Mouse (Mus musculus) neural tube, embryonic 11.5 days (tissue): ENCODE data around the gene Mybpc2. TPM values are rescaled to one million over a fixed set of nuclear protein-coding genes. Genes with fewer than 3 reads are reported as not detected.

Source experiments
- ATAC-seq: fragments of 200-750 bp; cut with Nextera tagmentation; 2 replicates; pipeline ENCODE4 v1.8.0; 2017; ENCODE audit warnings: moderate number of reproducible peaks, mild to moderate bottlenecking, moderate TSS enrichment, moderate library complexity; ENCODE audit not compliant: insufficient read depth, low FRiP score, low TSS enrichment
- DNase-seq: peaks from one replicate; pipeline ENCODE4 v3.0.0-alpha.2; 2015; ENCODE audit warnings: low spot score
- H3K27ac ChIP-seq: fragments of 300-500 bp; sonication (generic); 2 replicates; pipeline ENCODE4 v1.5.1; 2014; ENCODE audit warnings: low read depth, mild to moderate bottlenecking, low read length
- H3K27me3 ChIP-seq: fragments of 300-500 bp; sonication (generic); 2 replicates; pipeline ENCODE4 v1.6.1; 2014; ENCODE audit warnings: mild to moderate bottlenecking, low read length, mixed read lengths; ENCODE audit not compliant: control insufficient read depth, insufficient read depth
- H3K36me3 ChIP-seq: fragments of 300-500 bp; sonication (generic); 2 replicates; pipeline ENCODE4 v1.6.1; 2014; ENCODE audit warnings: mild to moderate bottlenecking, low read length, moderate library complexity, mixed read lengths; ENCODE audit not compliant: control insufficient read depth, insufficient read depth
- H3K4me1 ChIP-seq: fragments of 300-500 bp; sonication (generic); 2 replicates; pipeline ENCODE4 v1.6.1; 2014; ENCODE audit warnings: low read length, mixed read lengths; ENCODE audit not compliant: control insufficient read depth, insufficient read depth
- H3K4me2 ChIP-seq: fragments of 300-500 bp; sonication (generic); 2 replicates; pipeline ENCODE4 v1.6.1; 2014; ENCODE audit warnings: low read depth, mild to moderate bottlenecking, moderate library complexity
- H3K4me3 ChIP-seq: fragments of 300-500 bp; sonication (generic); 2 replicates; pipeline ENCODE4 v1.5.1; 2014; ENCODE audit warnings: low read depth, low read length
- H3K9ac ChIP-seq: fragments of 300-500 bp; sonication (generic); 2 replicates; pipeline ENCODE4 v1.6.1; 2014; ENCODE audit warnings: mild to moderate bottlenecking, low read length
- H3K9me3 ChIP-seq: fragments of 300-500 bp; sonication (generic); 2 replicates; pipeline ENCODE4 v1.6.1; 2016; ENCODE audit warnings: low read length; ENCODE audit not compliant: control insufficient read depth
- WGBS: fragments of 180-500 bp; shearing (Covaris S2); extraction: QIAGEN DNeasy Blood & Tissue Kit; methylation state at CpG from one replicate; pipeline ENCODE4 v1.1.7; 2014; 5-methylcytosine and 5-hydroxymethylcytosine counted together
- polyA plus RNA-seq: library from polyadenylated mRNA; unstranded; fragments of >200 nt; fragmentation: Nextera tagmentation; extraction: Ambion mirVana; gene quantifications from 2 replicates; pipeline ENCODE4 v1.2.1, GENCODE M21; 2014

The Mybpc2 gene
- polyA plus RNA-seq, 1 experiment from 2014 or later: not detected

- no peak overlapping the region for H3K27ac ChIP-seq
- no peak overlapping the region for H3K4me3 ChIP-seq
- WGBS: 96% methylated on average over 13 of the region's 13 CpGs
- no peaks in the 10 kb centered on the region for H3K9me3 ChIP-seq
- H3K27me3 ChIP-seq: no peaks in the 10 kb centered on the region
- no peak overlapping the region for H3K4me2 ChIP-seq
- DNase-seq (no peak), ATAC-seq (no peak)
- H3K9ac ChIP-seq: no peak overlapping the region
- peaks cover 26% of the 10 kb centered on the region for H3K36me3 ChIP-seq
- H3K4me1 ChIP-seq: no peaks in the 10 kb centered on the region
Observed at GRCm38 (mm10) chr7:44537496-44537895, 13.0 kb upstream of the Mybpc2 start.

DNA sequence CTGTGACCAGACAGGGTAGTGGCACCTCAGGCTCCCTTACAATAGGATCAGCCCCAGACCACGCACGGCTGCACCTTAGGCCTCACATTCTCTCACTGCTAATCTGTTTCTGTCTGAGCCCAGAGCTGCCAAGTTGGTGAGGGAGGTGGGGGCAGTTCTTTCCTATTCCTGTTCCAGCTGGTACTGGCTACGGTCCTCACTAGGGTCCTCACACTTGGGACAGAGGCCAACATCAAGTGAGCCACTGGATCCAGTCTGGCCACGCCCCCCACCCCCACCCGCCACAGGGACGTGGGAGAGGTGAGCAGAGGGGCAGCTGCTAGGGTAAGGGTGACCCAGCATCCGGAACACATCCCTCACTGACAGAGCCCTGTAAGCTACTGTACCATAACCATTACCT, 12.6 kb upstream of the Mybpc2 start:
- Histone ChIP-seq H3K9me3 (no peaks in the 10 kb centered on the region), H3K36me3 (peaks cover 26% of the 10 kb centered on the region), H3K4me1 (no peaks in the 10 kb centered on the region), H3K27me3 (no peaks in the 10 kb centered on the region), H3K4me3 (no peak overlapping the region), H3K9ac (no peak overlapping the region), H3K4me2 (no peak overlapping the region), H3K27ac (no peak overlapping the region)
- WGBS: 88% methylated on average over 7 of the region's 7 CpGs
- no peak for ATAC-seq
- no peak for DNase-seq

DNA sequence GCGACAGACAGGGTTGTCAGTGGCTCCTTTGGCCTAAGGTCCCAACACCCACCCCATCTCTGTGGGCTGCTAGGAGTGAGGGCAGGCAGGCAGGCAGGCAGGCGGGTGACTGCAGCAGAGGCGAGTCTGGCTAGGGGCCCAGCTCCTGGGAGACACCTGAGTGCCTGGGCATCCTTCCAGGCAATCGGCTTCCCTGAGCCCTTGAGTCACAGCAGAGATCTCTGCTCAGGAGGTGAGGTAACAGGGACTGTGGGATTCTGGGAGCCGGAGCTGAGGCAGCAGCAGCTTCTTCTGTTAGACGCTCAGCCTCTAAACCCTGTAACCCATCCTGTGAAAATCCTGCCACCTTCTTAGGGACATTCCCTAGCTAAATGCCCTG, 12.1 kb upstream of the Mybpc2 start:
- no peaks in the 10 kb centered on the region for H3K4me1 ChIP-seq
- no peaks in the 10 kb centered on the region for H3K9me3 ChIP-seq
- no peaks in the 10 kb centered on the region for H3K27me3 ChIP-seq
- no peak overlapping the region for H3K9ac ChIP-seq
- 96% methylated on average over 6 of the region's 6 CpGs for WGBS
- no peak for DNase-seq
- no peak for ATAC-seq
- peaks cover 26% of the 10 kb centered on the region for H3K36me3 ChIP-seq
- no peak overlapping the region for H3K27ac ChIP-seq
- H3K4me2 ChIP-seq: no peak overlapping the region
- no peak overlapping the region for H3K4me3 ChIP-seq

- H3K27ac ChIP-seq: no peak overlapping the region
- no peaks in the 10 kb centered on the region for H3K4me1 ChIP-seq
- no peak for ATAC-seq
- no peak overlapping the region for H3K9ac ChIP-seq
- no peaks in the 10 kb centered on the region for H3K27me3 ChIP-seq
- H3K36me3 ChIP-seq: peaks cover 26% of the 10 kb centered on the region
- H3K4me2 ChIP-seq: no peak overlapping the region
- H3K9me3 ChIP-seq: no peaks in the 10 kb centered on the region
- H3K4me3 ChIP-seq: no peak overlapping the region
- WGBS: 92% methylated on average over 27 of the region's 27 CpGs
- DNase-seq: no peak
Observed at GRCm38 (mm10) chr7:44535657-44536589, 11.5 kb upstream of the Mybpc2 start.

DNA sequence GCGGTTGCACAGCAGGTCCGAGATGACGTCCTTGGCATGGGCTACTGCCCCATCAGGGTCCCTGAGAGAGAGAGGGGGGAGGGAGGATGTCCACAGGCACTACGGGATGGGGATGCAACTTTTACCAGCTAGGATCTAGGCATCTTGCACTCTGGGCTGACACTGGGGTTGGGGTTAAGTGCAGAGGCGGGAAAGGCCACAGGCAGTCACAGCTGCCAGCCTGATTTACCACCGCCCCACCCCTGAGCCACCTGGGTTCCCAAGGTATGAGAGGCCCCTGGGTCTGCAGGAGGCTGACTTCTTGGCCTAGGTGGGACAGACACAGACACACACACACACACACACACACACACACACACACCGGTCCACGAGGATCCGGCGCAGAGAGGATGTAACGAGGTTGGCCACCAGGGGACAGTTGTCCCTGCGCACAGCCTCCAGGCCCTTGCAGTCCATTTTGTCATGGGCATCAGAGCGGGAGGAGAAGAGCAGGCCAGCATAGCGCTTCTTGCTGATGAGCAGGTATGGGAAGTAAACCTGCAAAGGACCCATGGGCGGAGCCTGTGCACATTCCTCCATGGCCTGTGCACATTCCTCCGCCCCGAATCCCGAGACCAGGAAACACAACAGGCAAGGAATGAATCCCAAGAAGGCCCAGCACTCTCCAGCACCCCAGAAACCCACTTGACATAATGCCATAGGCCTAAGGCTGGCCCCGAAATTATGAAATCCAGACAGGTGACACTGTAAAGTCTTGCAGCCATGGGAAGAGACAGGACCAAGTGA, 10.4 kb upstream of the Mybpc2 start:
- H3K9me3 ChIP-seq: no peaks in the 10 kb centered on the region
- H3K27ac ChIP-seq: no peak overlapping the region
- no peaks in the 10 kb centered on the region for H3K27me3 ChIP-seq
- no peak for ATAC-seq
- no peak overlapping the region for H3K4me2 ChIP-seq
- H3K4me1 ChIP-seq: no peaks in the 10 kb centered on the region
- DNase-seq: no peak
- H3K9ac ChIP-seq: no peak overlapping the region
- H3K4me3 ChIP-seq: no peak overlapping the region
- H3K36me3 ChIP-seq: peaks cover 19% of the 10 kb centered on the region
- WGBS: 85% methylated on average over 19 of the region's 19 CpGs

DNA sequence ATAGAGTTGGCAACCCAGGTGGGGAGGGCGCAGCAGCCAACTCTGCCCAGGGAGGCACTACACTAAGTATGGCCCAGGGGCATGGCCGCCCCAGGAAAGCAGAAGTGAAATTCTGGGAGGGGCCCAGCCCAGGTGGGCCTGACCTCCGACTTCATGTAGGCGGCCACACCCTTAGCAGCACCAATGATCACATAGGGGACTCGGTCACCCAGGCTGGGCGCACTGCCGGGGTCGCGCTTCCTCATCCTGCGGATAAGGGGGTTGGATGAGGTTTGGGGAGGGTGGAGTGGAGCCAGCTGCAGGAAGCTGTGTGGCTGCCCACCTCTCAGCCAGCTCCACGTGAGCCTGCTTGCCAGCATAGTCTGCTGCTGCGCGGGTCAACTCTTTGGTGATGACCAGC, 9.8 kb upstream of the Mybpc2 start:
- ATAC-seq: no peak
- 91% methylated on average over 13 of the region's 13 CpGs for WGBS
- no peak overlapping the region for H3K4me3 ChIP-seq

GRCm38 (mm10) chr7:44533746-44534045, 9.2 kb upstream of the Mybpc2 start:
- Histone ChIP-seq H3K4me1 (no peaks in the 10 kb centered on the region), H3K9me3 (no peaks in the 10 kb centered on the region), H3K27ac (no peak overlapping the region), H3K4me2 (no peak overlapping the region), H3K4me3 (no peak overlapping the region), H3K36me3 (peaks cover 12% of the 10 kb centered on the region), H3K27me3 (no peaks in the 10 kb centered on the region), H3K9ac (no peak overlapping the region)
- DNase-seq (no peak), ATAC-seq (no peak)
- 75% methylated on average over 12 of the region's 12 CpGs for WGBS

More for the DNA sequence above, 9.8 kb upstream of the Mybpc2 start:
- Histone ChIP-seq H3K36me3 (peaks cover 16% of the 10 kb centered on the region), H3K4me1 (no peaks in the 10 kb centered on the region), H3K27me3 (no peaks in the 10 kb centered on the region), H3K9ac (no peak overlapping the region), H3K27ac (no peak overlapping the region), H3K9me3 (no peaks in the 10 kb centered on the region), H3K4me2 (no peak overlapping the region)
- DNase-seq: no peak

DNA sequence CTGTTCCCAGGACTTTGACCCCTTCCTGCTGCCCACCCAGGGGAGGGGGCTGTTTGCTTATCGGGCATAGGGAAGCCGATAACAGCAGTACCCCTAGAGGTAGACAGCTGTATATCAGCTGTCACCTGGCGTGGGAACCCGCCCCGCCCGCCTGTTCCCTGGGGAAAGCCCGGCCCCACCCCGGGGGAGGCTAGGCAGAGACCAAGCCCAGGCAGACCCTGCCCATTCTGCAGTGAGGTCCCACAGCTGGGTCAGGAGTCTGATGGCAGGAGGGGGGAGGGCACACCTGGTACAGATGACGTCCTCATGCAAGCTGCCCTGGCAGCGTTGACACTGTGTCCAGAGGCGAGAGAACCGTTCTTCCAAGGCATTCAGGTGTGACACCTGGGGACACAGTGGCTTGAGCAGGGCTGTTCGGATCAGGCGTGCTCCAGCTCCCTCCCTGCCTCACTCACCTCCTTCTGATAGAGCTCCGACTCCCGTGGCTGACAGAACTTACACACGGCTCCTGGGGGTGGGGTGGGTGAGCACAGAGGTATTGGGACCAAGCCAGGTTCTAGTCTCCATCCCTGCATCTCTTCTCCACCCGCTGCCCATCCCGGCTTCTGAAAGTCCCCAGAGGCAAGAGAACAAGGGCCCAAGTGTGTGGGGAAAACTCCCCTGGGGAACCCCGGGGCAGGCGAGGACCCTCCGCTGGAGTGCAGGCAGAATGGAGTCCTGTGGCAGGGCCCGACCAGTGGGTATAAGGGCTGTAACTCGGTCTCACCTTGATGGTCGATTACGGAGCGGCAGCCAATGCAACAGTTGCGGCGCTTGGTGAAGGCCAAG, 8.7 kb upstream of the Mybpc2 start:
- Histone ChIP-seq H3K4me3 (no peak overlapping the region), H3K4me1 (no peaks in the 10 kb centered on the region), H3K9me3 (no peaks in the 10 kb centered on the region), H3K36me3 (peaks cover 9% of the 10 kb centered on the region), H3K27me3 (no peaks in the 10 kb centered on the region), H3K9ac (no peak overlapping the region), H3K27ac (no peak overlapping the region), H3K4me2 (no peak overlapping the region)
- ATAC-seq (no peak), DNase-seq (no peak)
- 88% methylated on average over 29 of the region's 29 CpGs for WGBS
